In the genomic region with DNA sequence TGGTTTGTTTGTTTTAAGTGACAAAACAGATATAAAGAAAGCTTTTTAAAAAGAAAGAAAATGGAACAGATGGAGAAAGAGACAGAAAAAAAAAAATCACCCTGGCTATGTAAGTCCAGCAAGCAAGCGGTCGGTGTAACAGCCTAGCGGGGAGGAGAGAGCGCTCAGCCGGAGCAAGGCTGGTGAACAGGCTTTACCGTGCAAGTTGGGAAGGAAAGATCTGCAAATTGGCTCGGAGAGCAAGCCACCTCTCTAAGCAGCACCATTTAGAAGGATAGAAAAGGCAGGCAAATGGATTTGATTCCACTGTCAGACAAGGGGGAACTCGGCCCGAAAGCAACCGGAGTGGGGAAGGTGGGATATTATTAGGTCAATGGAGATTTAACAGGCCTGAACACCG, we compare ENCODE assay signal across 18 mouse cellular contexts. TPM values are rescaled to one million over a fixed set of nuclear protein-coding genes. Genes with fewer than 3 reads are reported as not detected.
DNase-seq lines count a peak whose midpoint lies in the region; ATAC-seq and TF ChIP-seq lines count a peak whose summit lies in the region.
"Had no signal": no experiment of that assay in that cellular context is flagged by ENCODE, and none has a peak within 500 bp of the region (broad histone marks: within the 10 kb centered on the region; RNA-seq: fewer than 3 reads in every experiment).

No protein-coding gene starts in this region.

- no peak overlapping the region for H3K4me2 ChIP-seq in forebrain, embryonic 14.5 days (ENCODE audit: low read length)
- H3K4me2 ChIP-seq in forebrain, postnatal 0 days (ENCODE audit: low read depth): no peak overlapping the region
- H3K4me2 ChIP-seq in midbrain, embryonic 11.5 days: no peak overlapping the region
- H3K4me2 ChIP-seq in midbrain, postnatal 0 days (ENCODE audit: low read depth, low read length, poor library complexity, severe bottlenecking): no peak overlapping the region
- H3K4me2 ChIP-seq in neural tube, embryonic 13.5 days: no peak overlapping the region
- H3K4me2 ChIP-seq: embryonic facial prominence, embryonic 12.5 days had no signal

- H3K9ac ChIP-seq in forebrain, embryonic 14.5 days (ENCODE audit: low read length): no peak overlapping the region
- no peak overlapping the region for H3K9ac ChIP-seq in forebrain, postnatal 0 days
- H3K9ac ChIP-seq in midbrain, embryonic 11.5 days (ENCODE audit: low read length): no peak overlapping the region
- no peak overlapping the region for H3K9ac ChIP-seq in midbrain, postnatal 0 days (replicated peaks; ENCODE audit: low read length, poor library complexity, severe bottlenecking)
- no peak overlapping the region for H3K9ac ChIP-seq in neural tube, embryonic 13.5 days
- H3K9ac ChIP-seq: embryonic facial prominence, embryonic 12.5 days had no signal

- no peaks in the 10 kb centered on the region for H3K9me3 ChIP-seq in forebrain, embryonic 14.5 days (replicated peaks; ENCODE audit: control insufficient read depth, low read length)
- H3K9me3 ChIP-seq in forebrain, postnatal 0 days (ENCODE audit: low read length): no peaks in the 10 kb centered on the region
- H3K9me3 ChIP-seq in midbrain, embryonic 11.5 days (ENCODE audit: control insufficient read depth, low read length): no peaks in the 10 kb centered on the region
- H3K9me3 ChIP-seq in midbrain, postnatal 0 days (ENCODE audit: low read length): no peaks in the 10 kb centered on the region
- no peaks in the 10 kb centered on the region for H3K9me3 ChIP-seq in neural tube, embryonic 13.5 days
- H3K9me3 ChIP-seq: embryonic facial prominence, embryonic 10.5 days; embryonic facial prominence, embryonic 12.5 days had no signal

- DNase-seq in forebrain, embryonic 14.5 days (ENCODE audit: low spot score): peak; percentile 27
- no peak for DNase-seq in forebrain, postnatal 0 days
- peak; percentile 82 for DNase-seq in midbrain, embryonic 11.5 days (ENCODE audit: low spot score, missing footprints)
- no peak for DNase-seq in midbrain, postnatal 0 days (ENCODE audit: low spot score)
- no peak for DNase-seq in neural tube, embryonic 10.5 days (ENCODE audit: extremely low spot score, low spot score)
- DNase-seq: adrenal gland, adult 2 months; adrenal gland, postnatal 10 days; adrenal gland, postnatal 25 days; cerebellum, adult 11-12 months; cerebellum, adult 2 months; cerebellum, adult 9-10 months; cerebellum, postnatal 10 days; cerebellum, postnatal 25 days had no signal

- H3K4me3 ChIP-seq in forebrain, embryonic 14.5 days (ENCODE audit: low read depth, low read length): no peak overlapping the region
- no peak overlapping the region for H3K4me3 ChIP-seq in forebrain, postnatal 0 days (ENCODE audit: low read depth, low read length)
- no peak overlapping the region for H3K4me3 ChIP-seq in midbrain, embryonic 11.5 days (ENCODE audit: low read depth, low read length)
- no peak overlapping the region for H3K4me3 ChIP-seq in midbrain, postnatal 0 days (ENCODE audit: low read depth, low read length)
- no peak overlapping the region for H3K4me3 ChIP-seq in neural tube, embryonic 13.5 days
- H3K4me3 ChIP-seq: embryonic facial prominence, embryonic 10.5 days; embryonic facial prominence, embryonic 12.5 days had no signal

- H3K36me3 ChIP-seq in forebrain, embryonic 14.5 days (ENCODE audit: control insufficient read depth, insufficient read depth, low read length): no peaks in the 10 kb centered on the region
- H3K36me3 ChIP-seq in forebrain, postnatal 0 days (ENCODE audit: insufficient read depth): no peaks in the 10 kb centered on the region
- H3K36me3 ChIP-seq in midbrain, embryonic 11.5 days (ENCODE audit: control insufficient read depth, insufficient read depth, low read length): no peaks in the 10 kb centered on the region
- no peaks in the 10 kb centered on the region for H3K36me3 ChIP-seq in midbrain, postnatal 0 days (ENCODE audit: insufficient read depth, low read length)
- H3K36me3 ChIP-seq in neural tube, embryonic 13.5 days: no peaks in the 10 kb centered on the region
- H3K36me3 ChIP-seq: embryonic facial prominence, embryonic 10.5 days; embryonic facial prominence, embryonic 12.5 days had no signal

- H3K27me3 ChIP-seq in forebrain, embryonic 14.5 days (replicated peaks; ENCODE audit: control insufficient read depth, insufficient read depth, low read length): no peaks in the 10 kb centered on the region
- no peaks in the 10 kb centered on the region for H3K27me3 ChIP-seq in forebrain, postnatal 0 days (ENCODE audit: insufficient read depth, low read length)
- H3K27me3 ChIP-seq in midbrain, embryonic 11.5 days (ENCODE audit: control insufficient read depth, insufficient read depth, low read length): no peaks in the 10 kb centered on the region
- H3K27me3 ChIP-seq in midbrain, postnatal 0 days (ENCODE audit: insufficient read depth, low read length): no peaks in the 10 kb centered on the region
- H3K27me3 ChIP-seq in neural tube, embryonic 13.5 days: no peaks in the 10 kb centered on the region
- H3K27me3 ChIP-seq: embryonic facial prominence, embryonic 12.5 days had no signal

- H3K27ac ChIP-seq in forebrain, embryonic 14.5 days (ENCODE audit: low read depth, low read length): no peak overlapping the region
- no peak overlapping the region for H3K27ac ChIP-seq in forebrain, postnatal 0 days (ENCODE audit: low read depth, low read length)
- H3K27ac ChIP-seq in midbrain, embryonic 11.5 days (ENCODE audit: low read depth, low read length): no peak overlapping the region
- H3K27ac ChIP-seq in midbrain, postnatal 0 days (ENCODE audit: low read depth, low read length): no peak overlapping the region
- H3K27ac ChIP-seq in neural tube, embryonic 13.5 days (replicated peaks): 0 out of 2 replicates have a peak overlapping the region, but pooled peaks have one; percentile 15
- H3K27ac ChIP-seq: embryonic facial prominence, embryonic 10.5 days; embryonic facial prominence, embryonic 12.5 days had no signal

- no peak for TF ChIP-seq CTCF in forebrain, postnatal 0 days (IDR thresholded peaks at IDR 0.05; ENCODE audit: low read depth)
- TF ChIP-seq CTCF in midbrain, postnatal 0 days (IDR thresholded peaks at IDR 0.05): no peak

- ATAC-seq in forebrain, embryonic 14.5 days: no peak
- ATAC-seq in forebrain, postnatal 0 days: no peak
- ATAC-seq in midbrain, embryonic 11.5 days (ENCODE audit: low FRiP score): no peak
- ATAC-seq in midbrain, postnatal 0 days (ENCODE audit: low FRiP score): no peak
- no peak for ATAC-seq in neural tube, embryonic 13.5 days (ENCODE audit: low read depth)
- ATAC-seq in inflammation-experienced regulatory T-cells, adult 6 months: no peak
- ATAC-seq: forebrain, embryonic 16.5 days had no signal

- H3K4me1 ChIP-seq in forebrain, embryonic 14.5 days (ENCODE audit: control insufficient read depth, insufficient read depth, low read length): peaks cover 15% of the 10 kb centered on the region
- H3K4me1 ChIP-seq in forebrain, postnatal 0 days (ENCODE audit: insufficient read depth): no peaks in the 10 kb centered on the region
- H3K4me1 ChIP-seq in midbrain, embryonic 11.5 days (ENCODE audit: control insufficient read depth, insufficient read depth, low read length): no peaks in the 10 kb centered on the region
- H3K4me1 ChIP-seq in midbrain, postnatal 0 days (ENCODE audit: insufficient read depth, low read length): no peaks in the 10 kb centered on the region
- H3K4me1 ChIP-seq in neural tube, embryonic 13.5 days (replicated peaks): peaks cover 26% of the 10 kb centered on the region
- H3K4me1 ChIP-seq: embryonic facial prominence, embryonic 10.5 days; embryonic facial prominence, embryonic 12.5 days had no signal

- WGBS in forebrain, embryonic 14.5 days: 60% methylated on average over 11 of the region's 11 CpGs
- WGBS in forebrain, postnatal 0 days: 61% methylated on average over 11 of the region's 11 CpGs
- WGBS in midbrain, embryonic 11.5 days: 45% methylated on average over 11 of the region's 11 CpGs
- 47% methylated on average over 11 of the region's 11 CpGs for WGBS in midbrain, postnatal 0 days
- WGBS in neural tube, embryonic 13.5 days: 61% methylated on average over 11 of the region's 11 CpGs

RNA-seq across cellular contexts. Expression of a gene that starts 59.9 kb away (rescaled TPM):
- 138 and 144 TPM in 2 replicates for polyA plus RNA-seq in forebrain, embryonic 14.5 days (2014; fragmentation: Nextera tagmentation; extraction: Ambion mirVana)
- 171 and 191 TPM in 2 replicates for total RNA-seq in forebrain, postnatal 0 days (2014; rRNA removed)
- polyA plus RNA-seq in forebrain, postnatal 0 days (2015; fragmentation: Nextera tagmentation; extraction: Ambion mirVana): 147 and 169 TPM in 2 replicates
- 175 and 183 TPM in 2 replicates for polyA plus RNA-seq in midbrain, embryonic 11.5 days (2014; fragmentation: Nextera tagmentation; extraction: Ambion mirVana)
- 173 and 183 TPM in 2 replicates for total RNA-seq in midbrain, postnatal 0 days (2014; rRNA removed)
- polyA plus RNA-seq in midbrain, postnatal 0 days (2015; fragmentation: Nextera tagmentation; extraction: Ambion mirVana): 176 and 178 TPM in 2 replicates
- 140 and 151 TPM in 2 replicates for polyA plus RNA-seq in neural tube, embryonic 13.5 days (2015; fragmentation: Nextera tagmentation; extraction: Ambion mirVana)
- polyA plus RNA-seq in inflammation-experienced regulatory T-cells, adult 6 months (2017; shearing (Covaris generic)): 100 to 1,000 TPM; 506 to 623 (median 523) TPM

Comparison
In these comparisons a context has a peak if more than half of its experiments do, and no peak if none do; other contexts are left out.
1. DNase-seq: peak in forebrain, embryonic 14.5 days (single experiment) and midbrain, embryonic 11.5 days (single experiment); none in forebrain, postnatal 0 days (single experiment), midbrain, postnatal 0 days (single experiment) and neural tube, embryonic 10.5 days (single experiment).